ENCODE assay signal across 10 mouse cellular contexts in the genomic region with DNA sequence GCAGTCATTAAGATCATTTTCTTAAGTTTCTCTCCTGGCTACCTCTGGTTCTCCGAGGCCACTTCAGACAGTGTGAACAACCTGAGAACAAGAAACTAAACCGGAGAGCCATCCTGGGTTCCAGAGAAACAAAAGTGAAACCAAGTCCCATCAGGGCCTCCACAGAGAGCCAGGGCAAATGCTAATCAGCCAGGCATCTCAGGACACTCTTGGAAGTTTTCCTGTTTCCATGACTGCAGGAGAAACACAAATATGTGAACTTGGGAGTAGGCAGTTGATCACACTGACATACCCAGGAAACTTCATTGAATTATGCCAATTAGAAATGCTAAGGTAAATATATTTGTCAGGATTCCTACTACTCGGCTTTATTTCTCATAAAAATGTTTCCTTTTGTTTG.
DNase-seq lines count a peak whose midpoint lies in the region; ATAC-seq lines count a peak whose summit lies in the region.
"Had no signal": no experiment of that assay in that cellular context is flagged by ENCODE, and none has a peak within 500 bp of the region (broad histone marks: within the 10 kb centered on the region; RNA-seq: fewer than 3 reads in every experiment).

No protein-coding gene starts in this region.

- H3K9ac ChIP-seq in kidney, embryonic 16.5 days (replicated peaks; ENCODE audit: low read length), result no peak overlapping the region
- H3K9ac ChIP-seq in heart, embryonic 15.5 days, result no peak overlapping the region
- H3K9ac ChIP-seq in forebrain, embryonic 11.5 days (ENCODE audit: low read length), result no peak overlapping the region

- no peaks in the 10 kb centered on the region for H3K36me3 ChIP-seq in kidney, embryonic 16.5 days (ENCODE audit: insufficient read depth, low read length)
- H3K36me3 ChIP-seq in heart, embryonic 15.5 days, result no peaks in the 10 kb centered on the region
- H3K36me3 ChIP-seq in embryonic facial prominence, embryonic 10.5 days (replicated peaks), result no peaks in the 10 kb centered on the region
- H3K36me3 ChIP-seq in forebrain, embryonic 11.5 days (ENCODE audit: control insufficient read depth, insufficient read depth, low read length), result no peaks in the 10 kb centered on the region

- no peaks in the 10 kb centered on the region for H3K9me3 ChIP-seq in kidney, embryonic 16.5 days (ENCODE audit: low read length)
- no peaks in the 10 kb centered on the region for H3K9me3 ChIP-seq in heart, embryonic 15.5 days (replicated peaks)
- no peaks in the 10 kb centered on the region for H3K9me3 ChIP-seq in embryonic facial prominence, embryonic 10.5 days
- H3K9me3 ChIP-seq in forebrain, embryonic 11.5 days (ENCODE audit: control insufficient read depth, low read length), result no peaks in the 10 kb centered on the region

- H3K27ac ChIP-seq in kidney, embryonic 16.5 days (ENCODE audit: low read length), result no peak overlapping the region
- no peak overlapping the region for H3K27ac ChIP-seq in heart, embryonic 15.5 days
- H3K27ac ChIP-seq in embryonic facial prominence, embryonic 10.5 days (replicated peaks), result no peak overlapping the region
- H3K27ac ChIP-seq in forebrain, embryonic 11.5 days (ENCODE audit: low read depth, low read length), result no peak overlapping the region

- no peaks in the 10 kb centered on the region for H3K27me3 ChIP-seq in kidney, embryonic 16.5 days (ENCODE audit: insufficient read depth, low read length)
- H3K27me3 ChIP-seq in heart, embryonic 15.5 days, result no peaks in the 10 kb centered on the region
- no peaks in the 10 kb centered on the region for H3K27me3 ChIP-seq in embryonic facial prominence, embryonic 10.5 days (replicated peaks; ENCODE audit: low read depth, poor library complexity, severe bottlenecking)
- H3K27me3 ChIP-seq in forebrain, embryonic 11.5 days (ENCODE audit: control insufficient read depth, insufficient read depth, low read length), result no peaks in the 10 kb centered on the region

- H3K4me3 ChIP-seq in kidney, embryonic 16.5 days (ENCODE audit: low read length), result no peak overlapping the region
- H3K4me3 ChIP-seq in heart, embryonic 15.5 days, result no peak overlapping the region
- no peak overlapping the region for H3K4me3 ChIP-seq in embryonic facial prominence, embryonic 10.5 days
- no peak overlapping the region for H3K4me3 ChIP-seq in forebrain, embryonic 11.5 days (ENCODE audit: low read depth, low read length)

- no peak for ATAC-seq in kidney, embryonic 16.5 days (ENCODE audit: low FRiP score, low TSS enrichment)
- no peak for ATAC-seq in heart, embryonic 15.5 days (replicated peaks; ENCODE audit: insufficient number of reproducible peaks, insufficient read depth, low FRiP score, low read depth)
- no peak for ATAC-seq in cerebellum, adult (ENCODE audit: insufficient number of reproducible peaks, low FRiP score, low TSS enrichment)
- ATAC-seq in forebrain, embryonic 11.5 days (replicated peaks; ENCODE audit: low FRiP score), result no peak

- WGBS in kidney, embryonic 16.5 days, result 55% methylated on average over 3 of the region's 3 CpGs
- 48% methylated on average over 3 of the region's 3 CpGs for WGBS in heart, embryonic 15.5 days
- WGBS in embryonic facial prominence, embryonic 10.5 days, result 76% methylated on average over 3 of the region's 3 CpGs
- WGBS in forebrain, embryonic 11.5 days, result 76% methylated on average over 3 of the region's 3 CpGs

- no peak overlapping the region for H3K4me2 ChIP-seq in kidney, embryonic 16.5 days (replicated peaks; ENCODE audit: low read depth, low read length)
- H3K4me2 ChIP-seq in heart, embryonic 15.5 days, result peak overlapping the region; percentile 36; the same call in 1 of the 2 replicates
- no peak overlapping the region for H3K4me2 ChIP-seq in forebrain, embryonic 11.5 days (ENCODE audit: low read depth, low read length, severe bottlenecking)

- DNase-seq in kidney, adult 9 months, result peak; percentile 65
- DNase-seq in adrenal gland, postnatal 14 days, result peak; percentile 47
- DNase-seq in lung, postnatal 10 days, result peak; percentile 70
- DNase-seq in embryonic facial prominence, embryonic 10.5 days (ENCODE audit: low spot score), result no peak
- no peak for DNase-seq in forebrain, embryonic 11.5 days (ENCODE audit: low spot score)
- DNase-seq: cerebellum, postnatal 14 days; thymus, postnatal 4 days had no signal

- peaks cover 4% of the 10 kb centered on the region; the same call in 1 of the 2 replicates for H3K4me1 ChIP-seq in kidney, embryonic 16.5 days (ENCODE audit: insufficient read depth, low read length)
- H3K4me1 ChIP-seq in heart, embryonic 15.5 days (replicated peaks), result peaks cover 28% of the 10 kb centered on the region
- peaks cover 25% of the 10 kb centered on the region for H3K4me1 ChIP-seq in embryonic facial prominence, embryonic 10.5 days
- peaks cover 5% of the 10 kb centered on the region for H3K4me1 ChIP-seq in forebrain, embryonic 11.5 days (replicated peaks; ENCODE audit: control insufficient read depth, insufficient read depth, low read length)

Comparison
In these comparisons a context has a peak if more than half of its experiments do, and no peak if none do; other contexts are left out.
1. DNase-seq: peak in kidney, adult 9 months (single experiment), adrenal gland, postnatal 14 days (single experiment) and lung, postnatal 10 days (single experiment); none in embryonic facial prominence, embryonic 10.5 days (single experiment) and forebrain, embryonic 11.5 days (single experiment).